Mouse (Mus musculus): ENCODE measurements around the gene Ddx39b. TPM values are rescaled to one million over a fixed set of nuclear protein-coding genes. Genes with fewer than 3 reads are reported as not detected.

Gene Ddx39b
- 432 and 439 TPM in 2 replicates for polyA plus RNA-seq (2014; fragmentation: Nextera tagmentation; extraction: Ambion mirVana)

DNA sequence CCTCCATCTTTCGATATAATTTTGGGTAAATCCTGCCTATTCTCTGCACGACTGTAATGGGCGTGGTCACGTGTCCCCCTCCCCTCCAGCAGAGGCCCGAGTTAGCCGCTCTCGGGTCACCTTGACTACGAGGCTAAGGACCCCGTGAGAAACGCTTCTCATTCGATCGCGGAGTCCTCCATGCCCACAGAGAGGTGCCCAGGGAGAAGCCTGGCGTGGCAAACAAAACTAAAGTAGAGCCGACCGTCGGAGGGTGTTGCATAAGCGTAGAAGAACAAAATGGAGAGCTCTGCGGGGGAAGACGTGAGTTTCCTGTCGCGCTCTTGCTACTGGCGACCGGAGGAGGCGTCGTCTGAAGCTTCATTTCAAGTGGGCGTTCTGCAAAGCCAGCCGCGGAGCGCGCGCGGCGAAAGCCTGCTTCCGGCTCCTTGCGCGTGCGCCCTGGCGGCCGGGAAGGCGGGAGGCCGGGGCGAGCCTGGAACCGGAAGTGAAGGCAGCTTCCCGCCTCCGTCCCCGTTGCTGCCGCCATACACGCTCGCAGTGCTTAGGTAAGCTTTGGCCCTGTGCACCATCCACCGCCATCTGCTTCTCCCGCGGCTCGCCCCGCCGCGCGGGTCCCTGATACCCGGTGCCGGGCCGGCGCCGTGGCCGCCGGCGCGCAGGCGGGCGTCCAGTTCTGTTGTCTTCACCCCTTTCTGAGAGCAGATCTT, at the start of gene Ddx39b:
TSS of gene Ddx39b (plus strand) at position 442 of the 710 bp plus-strand sequence.
- Histone ChIP-seq H3K9ac (ENCODE audit: low read depth, low read length) (peak within 1 kb of the TSS; percentile 99), H3K4me1 (replicated peaks; ENCODE audit: control insufficient read depth, insufficient read depth, low read length) (peaks cover 31% of the 10 kb centered on the region), H3K27ac (ENCODE audit: low read depth, low read length) (peak within 1 kb of the TSS; percentile 98), H3K4me3 (ENCODE audit: low read depth, low read length) (peak within 1 kb of the TSS; percentile 94), H3K27me3 (replicated peaks; ENCODE audit: control insufficient read depth, insufficient read depth, low read length) (no peaks in the 10 kb centered on the region), H3K4me2 (peak within 1 kb of the TSS; percentile 83), H3K9me3 (ENCODE audit: control insufficient read depth, low read length) (no peaks in the 10 kb centered on the region), H3K36me3 (ENCODE audit: control insufficient read depth, insufficient read depth, low read length) (peaks cover 28% of the 10 kb centered on the region)
- DNase-seq (ENCODE audit: low spot score), result peak; percentile 96
- ATAC-seq (replicated peaks; ENCODE audit: low FRiP score), result peak; percentile 87
- WGBS, result under 1% methylated on average over 69 of the region's 69 CpGs

DNA sequence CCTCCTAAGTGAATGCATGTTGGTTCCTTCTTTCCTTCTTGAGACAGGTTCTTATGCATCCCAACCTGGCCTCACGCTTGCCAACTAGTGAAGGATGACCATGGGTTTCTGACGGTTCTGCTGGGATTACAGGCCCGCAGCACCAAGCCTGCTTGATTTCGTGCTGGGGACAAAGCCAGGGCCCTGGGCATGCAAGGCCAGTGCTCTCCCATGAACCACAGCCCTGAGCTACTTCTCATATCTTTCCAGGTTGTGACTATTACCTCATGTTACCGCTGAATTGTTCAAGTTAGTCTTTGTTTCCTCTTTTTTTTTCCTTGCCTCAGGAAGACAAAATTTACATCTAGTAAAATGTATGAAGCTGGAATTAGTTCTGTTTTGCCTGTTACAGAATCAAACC, 48.6 kb upstream of the Ddx39b start:
- Histone ChIP-seq H3K4me2 (no peak overlapping the region), H3K9me3 (ENCODE audit: control insufficient read depth, low read length) (no peaks in the 10 kb centered on the region), H3K36me3 (ENCODE audit: control insufficient read depth, insufficient read depth, low read length) (no peaks in the 10 kb centered on the region), H3K9ac (ENCODE audit: low read depth, low read length) (no peak overlapping the region), H3K27ac (ENCODE audit: low read depth, low read length) (no peak overlapping the region), H3K4me1 (replicated peaks; ENCODE audit: control insufficient read depth, insufficient read depth, low read length) (peaks cover 22% of the 10 kb centered on the region), H3K4me3 (ENCODE audit: low read depth, low read length) (no peak overlapping the region), H3K27me3 (replicated peaks; ENCODE audit: control insufficient read depth, insufficient read depth, low read length) (peaks cover 18% of the 10 kb centered on the region)
- DNase-seq (ENCODE audit: low spot score) (no peak), ATAC-seq (replicated peaks; ENCODE audit: low FRiP score) (no peak)
- 68% methylated on average over 5 of the region's 5 CpGs for WGBS

DNA sequence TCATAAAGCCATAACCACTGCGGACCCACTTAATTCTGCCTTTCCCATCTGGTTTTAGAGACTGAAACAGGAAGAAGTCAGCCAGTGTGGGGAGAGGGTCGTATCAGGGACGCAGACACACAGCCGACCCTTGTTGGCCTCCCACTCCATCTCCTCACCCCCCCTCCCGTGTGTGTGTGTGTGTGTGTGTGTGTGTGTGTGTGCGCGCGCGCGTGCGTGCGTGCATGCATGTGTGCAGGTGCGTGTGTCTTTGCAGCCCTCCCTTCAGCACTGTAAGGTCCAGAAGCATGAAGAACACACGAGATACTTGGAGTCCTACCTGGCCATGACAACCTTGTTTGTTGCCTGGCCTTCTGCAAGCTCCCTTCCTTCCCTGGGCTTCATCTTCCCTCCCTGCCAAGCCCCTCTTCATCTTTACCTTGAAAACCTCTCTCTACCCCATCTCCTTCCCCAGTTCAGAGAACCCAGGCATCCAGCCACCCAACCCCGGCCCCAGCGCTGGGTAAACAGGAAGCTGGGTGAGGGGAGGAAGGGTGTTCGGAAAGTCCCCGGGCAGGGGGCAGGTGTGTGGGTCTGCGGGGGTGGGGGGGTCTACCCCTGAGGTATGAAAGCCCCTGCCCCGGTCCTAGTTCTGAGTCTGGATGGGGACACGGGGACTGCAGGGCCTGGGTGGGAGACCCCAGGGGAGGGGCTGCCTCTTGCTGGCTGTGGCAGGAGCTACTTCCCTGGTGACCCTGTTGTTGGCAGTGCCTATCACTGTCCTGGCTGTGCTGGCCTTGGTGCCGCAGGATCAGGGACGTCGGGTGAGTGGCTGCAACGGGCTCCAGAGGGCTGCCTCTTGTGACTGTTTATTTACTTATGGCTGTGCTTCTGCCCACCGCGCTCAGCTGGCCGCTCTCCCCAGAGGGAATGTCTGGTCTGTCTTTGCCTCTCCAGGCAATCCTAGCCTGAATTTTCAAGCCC, 47.4 kb upstream of the Ddx39b start, which contains the start of gene Ltb:
TSS of gene Ltb (plus strand) at position 559 of the 963 bp plus-strand sequence.
- Histone ChIP-seq H3K4me3 (ENCODE audit: low read depth, low read length) (peak within 1 kb of the TSS; percentile 45), H3K4me2 (peak within 1 kb of the TSS; percentile 76), H3K27ac (ENCODE audit: low read depth, low read length) (0 out of 2 replicates have a peak within 1 kb of the TSS, but pooled peaks have one; percentile 19), H3K9ac (ENCODE audit: low read depth, low read length) (no peak within 1 kb of the TSS), H3K36me3 (ENCODE audit: control insufficient read depth, insufficient read depth, low read length) (no peaks in the 10 kb centered on the region), H3K27me3 (replicated peaks; ENCODE audit: control insufficient read depth, insufficient read depth, low read length) (peaks cover 23% of the 10 kb centered on the region), H3K4me1 (replicated peaks; ENCODE audit: control insufficient read depth, insufficient read depth, low read length) (peaks cover 22% of the 10 kb centered on the region), H3K9me3 (ENCODE audit: control insufficient read depth, low read length) (no peaks in the 10 kb centered on the region)
- no peak for ATAC-seq (replicated peaks; ENCODE audit: low FRiP score)
- WGBS, result 48% methylated on average over 28 of the region's 28 CpGs
- no peak for DNase-seq (ENCODE audit: low spot score)

DNA sequence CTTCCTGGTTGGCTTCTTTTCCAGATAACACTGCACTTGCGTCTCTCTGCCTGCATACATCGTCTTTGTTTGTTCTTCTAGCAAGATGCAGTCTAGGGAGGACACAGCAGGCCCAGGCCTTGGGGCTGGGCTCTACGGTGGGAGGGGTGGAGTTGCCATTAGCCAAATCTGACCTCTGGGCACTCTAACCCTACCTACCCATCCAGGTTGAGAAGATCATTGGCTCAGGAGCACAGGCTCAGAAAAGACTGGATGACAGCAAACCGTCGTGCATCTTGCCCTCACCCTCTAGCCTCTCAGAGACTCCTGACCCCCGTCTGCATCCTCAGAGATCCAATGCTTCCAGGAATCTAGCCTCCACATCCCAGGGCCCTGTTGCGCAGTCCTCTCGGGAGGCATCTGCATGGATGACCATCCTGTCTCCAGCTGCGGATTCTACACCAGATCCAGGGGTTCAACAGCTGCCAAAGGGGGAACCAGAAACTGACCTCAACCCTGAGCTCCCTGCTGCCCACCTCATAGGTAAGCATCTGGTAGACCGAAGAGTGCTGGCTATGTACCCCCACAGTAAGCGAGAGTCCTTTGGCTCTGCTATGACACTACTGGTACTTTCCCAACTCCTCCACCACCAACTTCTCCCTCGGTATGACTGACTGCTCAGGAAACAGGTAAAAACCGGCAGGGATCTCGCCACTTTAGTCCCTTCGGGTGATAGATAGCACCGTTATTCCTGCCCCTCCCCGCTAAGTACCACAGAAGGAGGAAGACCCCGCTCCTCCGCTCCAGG, 46.5 kb upstream of the Ddx39b start:
- no peak; the same call in 1 of the 2 replicates for ATAC-seq (replicated peaks; ENCODE audit: low FRiP score)
- Histone ChIP-seq H3K9me3 (ENCODE audit: control insufficient read depth, low read length) (no peaks in the 10 kb centered on the region), H3K4me3 (ENCODE audit: low read depth, low read length) (peak overlapping the region; percentile 45), H3K4me1 (replicated peaks; ENCODE audit: control insufficient read depth, insufficient read depth, low read length) (peaks cover 17% of the 10 kb centered on the region), H3K4me2 (peak overlapping the region; percentile 76), H3K9ac (ENCODE audit: low read depth, low read length) (peak overlapping the region; percentile 52), H3K27me3 (replicated peaks; ENCODE audit: control insufficient read depth, insufficient read depth, low read length) (peaks cover 23% of the 10 kb centered on the region), H3K27ac (ENCODE audit: low read depth, low read length) (0 out of 2 replicates have a peak overlapping the region, but pooled peaks have one; percentile 19), H3K36me3 (ENCODE audit: control insufficient read depth, insufficient read depth, low read length) (no peaks in the 10 kb centered on the region)
- DNase-seq (ENCODE audit: low spot score), result no peak
- 35% methylated on average over 19 of the region's 19 CpGs for WGBS

DNA sequence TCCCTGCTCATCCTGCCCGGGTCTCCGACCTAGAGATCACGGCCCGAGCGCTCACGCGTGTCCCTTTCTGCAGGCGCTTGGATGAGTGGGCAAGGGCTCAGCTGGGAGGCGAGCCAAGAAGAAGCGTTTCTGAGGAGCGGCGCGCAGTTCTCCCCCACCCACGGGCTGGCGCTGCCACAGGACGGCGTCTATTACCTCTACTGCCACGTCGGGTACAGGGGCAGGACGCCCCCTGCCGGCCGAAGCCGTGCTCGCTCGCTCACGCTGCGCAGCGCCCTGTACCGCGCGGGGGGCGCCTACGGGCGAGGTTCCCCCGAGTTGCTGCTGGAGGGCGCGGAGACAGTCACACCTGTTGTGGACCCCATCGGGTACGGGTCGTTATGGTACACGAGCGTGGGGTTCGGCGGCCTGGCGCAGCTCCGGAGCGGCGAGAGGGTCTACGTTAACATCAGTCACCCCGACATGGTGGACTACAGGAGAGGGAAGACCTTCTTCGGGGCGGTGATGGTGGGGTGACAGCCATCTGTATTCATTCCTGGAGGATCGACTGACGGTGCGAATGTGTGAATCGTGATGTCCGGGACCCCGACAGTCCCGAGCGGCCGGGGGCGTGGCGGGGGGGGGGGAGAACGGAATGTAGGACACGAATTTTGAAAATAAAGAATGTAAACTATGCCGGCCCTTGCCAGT, 45.8 kb upstream of the Ddx39b start:
- peak overlapping the region; percentile 52 for H3K9ac ChIP-seq (ENCODE audit: low read depth, low read length)
- 2% methylated on average over 66 of the region's 66 CpGs for WGBS
- ATAC-seq (replicated peaks; ENCODE audit: low FRiP score), result peak; percentile 80
- H3K4me3 ChIP-seq (ENCODE audit: low read depth, low read length), result peak overlapping the region; percentile 45
- no peaks in the 10 kb centered on the region for H3K36me3 ChIP-seq (ENCODE audit: control insufficient read depth, insufficient read depth, low read length)
- peak; percentile 83 for DNase-seq (ENCODE audit: low spot score)
- H3K4me2 ChIP-seq, result peak overlapping the region; percentile 76
- peaks cover 27% of the 10 kb centered on the region for H3K27me3 ChIP-seq (replicated peaks; ENCODE audit: control insufficient read depth, insufficient read depth, low read length)
- H3K9me3 ChIP-seq (ENCODE audit: control insufficient read depth, low read length), result no peaks in the 10 kb centered on the region
- no peak overlapping the region for H3K27ac ChIP-seq (ENCODE audit: low read depth, low read length)
- peaks cover 14% of the 10 kb centered on the region for H3K4me1 ChIP-seq (replicated peaks; ENCODE audit: control insufficient read depth, insufficient read depth, low read length)

DNA sequence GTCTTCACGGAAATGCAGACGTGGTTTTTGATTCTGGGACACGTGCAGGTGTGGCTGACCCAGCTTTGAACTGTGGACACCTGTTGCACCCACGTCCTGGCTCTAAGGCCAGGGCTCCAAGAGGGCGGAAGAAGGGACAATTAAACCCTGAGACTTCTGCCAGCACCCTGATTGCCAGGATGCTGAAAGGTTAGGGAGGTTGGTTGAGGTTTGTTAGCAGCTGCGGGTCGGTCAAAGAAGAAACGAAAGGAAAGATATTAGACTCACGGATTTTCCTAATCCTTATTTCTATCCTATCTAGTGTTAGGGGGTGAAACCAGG, 45.3 kb upstream of the Ddx39b start:
- no peak for ATAC-seq (replicated peaks; ENCODE audit: low FRiP score)
- no peak overlapping the region for H3K9ac ChIP-seq (ENCODE audit: low read depth, low read length)
- H3K4me1 ChIP-seq (replicated peaks; ENCODE audit: control insufficient read depth, insufficient read depth, low read length), result peaks cover 14% of the 10 kb centered on the region
- no peak for DNase-seq (ENCODE audit: low spot score)
- no peaks in the 10 kb centered on the region for H3K36me3 ChIP-seq (ENCODE audit: control insufficient read depth, insufficient read depth, low read length)
- peak overlapping the region; percentile 76 for H3K4me2 ChIP-seq
- peaks cover 32% of the 10 kb centered on the region for H3K27me3 ChIP-seq (replicated peaks; ENCODE audit: control insufficient read depth, insufficient read depth, low read length)
- H3K9me3 ChIP-seq (ENCODE audit: control insufficient read depth, low read length), result no peaks in the 10 kb centered on the region
- H3K27ac ChIP-seq (ENCODE audit: low read depth, low read length), result no peak overlapping the region
- peak overlapping the region; percentile 45; the same call in 1 of the 2 replicates for H3K4me3 ChIP-seq (ENCODE audit: low read depth, low read length)
- WGBS, result 29% methylated on average over 9 of the region's 9 CpGs

DNA sequence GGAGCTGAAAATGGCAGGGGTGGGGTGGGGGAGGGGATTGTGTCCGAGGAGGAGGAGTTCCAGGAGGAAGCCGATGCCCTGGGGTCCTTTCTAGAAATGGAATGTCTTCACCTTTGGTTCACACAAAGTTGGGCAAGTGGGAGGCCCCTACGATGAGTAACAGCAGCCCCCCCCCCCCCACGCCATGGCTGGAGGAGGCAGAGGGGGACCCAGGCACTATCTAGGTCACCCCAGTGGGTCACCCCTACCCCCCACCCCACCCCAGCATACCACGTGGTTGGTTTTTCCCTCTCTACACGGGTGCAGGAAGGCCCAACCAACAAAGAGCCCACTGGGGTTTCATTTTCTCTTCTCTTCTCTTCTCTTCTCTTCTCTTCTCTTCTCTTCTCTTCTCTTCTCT, 44.4 kb upstream of the Ddx39b start:
- H3K27ac ChIP-seq (ENCODE audit: low read depth, low read length), result no peak overlapping the region
- H3K9ac ChIP-seq (ENCODE audit: low read depth, low read length), result no peak overlapping the region
- H3K4me1 ChIP-seq (replicated peaks; ENCODE audit: control insufficient read depth, insufficient read depth, low read length), result peaks cover 14% of the 10 kb centered on the region
- no peaks in the 10 kb centered on the region for H3K36me3 ChIP-seq (ENCODE audit: control insufficient read depth, insufficient read depth, low read length)
- no peak overlapping the region for H3K4me2 ChIP-seq
- 34% methylated on average over 6 of the region's 6 CpGs for WGBS
- no peak for ATAC-seq (replicated peaks; ENCODE audit: low FRiP score)
- DNase-seq (ENCODE audit: low spot score), result no peak
- peaks cover 41% of the 10 kb centered on the region for H3K27me3 ChIP-seq (replicated peaks; ENCODE audit: control insufficient read depth, insufficient read depth, low read length)
- H3K4me3 ChIP-seq (ENCODE audit: low read depth, low read length), result no peak overlapping the region
- H3K9me3 ChIP-seq (ENCODE audit: control insufficient read depth, low read length), result no peaks in the 10 kb centered on the region

DNA sequence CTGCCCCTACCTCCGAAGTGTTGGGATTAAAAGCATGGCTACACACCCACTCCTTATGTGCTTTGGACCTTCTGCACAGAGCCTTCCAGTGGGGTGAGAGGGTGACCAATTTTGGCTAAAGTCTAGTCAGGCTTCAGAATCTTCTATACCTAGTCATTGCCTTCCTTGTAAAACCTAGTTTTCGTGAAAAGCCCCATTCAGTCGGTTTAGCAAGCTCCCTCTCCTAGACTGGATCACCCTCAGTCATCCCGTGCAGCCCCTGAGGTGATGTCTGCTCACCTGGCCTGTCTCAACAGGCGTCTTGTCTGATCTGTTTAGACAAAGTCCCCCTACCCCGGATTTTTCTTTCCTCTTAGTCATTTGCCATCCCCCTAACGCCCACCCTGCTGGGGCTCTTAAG, 43.5 kb upstream of the Ddx39b start:
- Histone ChIP-seq H3K9me3 (ENCODE audit: control insufficient read depth, low read length) (no peaks in the 10 kb centered on the region), H3K4me1 (replicated peaks; ENCODE audit: control insufficient read depth, insufficient read depth, low read length) (peaks cover 14% of the 10 kb centered on the region), H3K4me2 (no peak overlapping the region), H3K27ac (ENCODE audit: low read depth, low read length) (no peak overlapping the region), H3K4me3 (ENCODE audit: low read depth, low read length) (no peak overlapping the region), H3K9ac (ENCODE audit: low read depth, low read length) (no peak overlapping the region), H3K36me3 (ENCODE audit: control insufficient read depth, insufficient read depth, low read length) (no peaks in the 10 kb centered on the region), H3K27me3 (replicated peaks; ENCODE audit: control insufficient read depth, insufficient read depth, low read length) (peaks cover 50% of the 10 kb centered on the region)
- ATAC-seq (replicated peaks; ENCODE audit: low FRiP score), result no peak
- WGBS, result 59% methylated on average over 7 of the region's 7 CpGs
- no peak for DNase-seq (ENCODE audit: low spot score)
